Mouse (Mus musculus) heart, embryonic 13.5 days (tissue): ENCODE measurements around the gene Nr2c2ap. TPM values are rescaled to one million over a fixed set of nuclear protein-coding genes. Genes with fewer than 3 reads are reported as not detected.

Experiments used
- ATAC-seq: fragments of 200-750 bp; cut with Nextera tagmentation; 2 replicates; pipeline ENCODE4 v1.8.0; 2017; ENCODE audit warnings: moderate TSS enrichment; ENCODE audit not compliant: insufficient number of reproducible peaks, low FRiP score, low TSS enrichment; ENCODE audit errors: extremely low read depth
- H3K27ac ChIP-seq: fragments of 300-500 bp; sonication (generic); replicated peaks from 2 replicates; pipeline ENCODE4 v1.5.1; 2015; ENCODE audit warnings: moderate library complexity, mild to moderate bottlenecking, inconsistent platforms
- H3K27me3 ChIP-seq: fragments of 300-500 bp; sonication (generic); replicated peaks from 2 replicates; pipeline ENCODE4 v1.6.1; 2015; ENCODE audit warnings: mild to moderate bottlenecking, inconsistent platforms
- H3K36me3 ChIP-seq: fragments of 300-500 bp; sonication (generic); 2 replicates; pipeline ENCODE4 v1.6.1; 2015; ENCODE audit warnings: mild to moderate bottlenecking, inconsistent platforms
- H3K4me1 ChIP-seq: fragments of 300-500 bp; sonication (generic); 2 replicates; pipeline ENCODE4 v1.6.1; 2015; ENCODE audit warnings: inconsistent platforms
- H3K4me2 ChIP-seq: fragments of 300-500 bp; sonication (generic); 2 replicates; pipeline ENCODE4 v1.6.1; 2015; ENCODE audit warnings: inconsistent platforms, mild to moderate bottlenecking, moderate library complexity
- H3K4me3 ChIP-seq: fragments of 300-500 bp; sonication (generic); 2 replicates; pipeline ENCODE4 v1.5.1; 2015; ENCODE audit warnings: moderate library complexity, mild to moderate bottlenecking, inconsistent platforms
- H3K9ac ChIP-seq: fragments of 300-500 bp; sonication (generic); 2 replicates; pipeline ENCODE4 v1.6.1; 2015; ENCODE audit warnings: inconsistent platforms, mild to moderate bottlenecking, moderate library complexity
- H3K9me3 ChIP-seq: fragments of 300-500 bp; sonication (generic); 2 replicates; pipeline ENCODE4 v1.6.1; 2016; ENCODE audit warnings: inconsistent platforms
- WGBS: fragments of 180-500 bp; shearing (Covaris S2); methylation state at CpG from one replicate; pipeline ENCODE4 v1.1.7; 2015; ENCODE audit warnings: mixed read lengths; 5-methylcytosine and 5-hydroxymethylcytosine counted together
- polyA plus RNA-seq: library from polyadenylated mRNA; unstranded; fragments of >200 nt; fragmentation: Nextera tagmentation; extraction: Ambion mirVana; gene quantifications from 2 replicates; pipeline ENCODE4 v1.2.1, GENCODE M21; 2015

The Nr2c2ap gene
- polyA plus RNA-seq, 1 experiment from 2014 or later, result 30.5 TPM

- H3K4me3 ChIP-seq, result no peak overlapping the region
- no peak overlapping the region for H3K27ac ChIP-seq
- no peak for ATAC-seq
- H3K9me3 ChIP-seq, result no peaks in the 10 kb centered on the region
- peaks cover 38% of the 10 kb centered on the region for H3K4me1 ChIP-seq
- peaks cover 7% of the 10 kb centered on the region for H3K36me3 ChIP-seq
- WGBS, result 72% methylated on average over 3 of the region's 3 CpGs
- H3K27me3 ChIP-seq, result peaks cover 25% of the 10 kb centered on the region
- no peak overlapping the region for H3K9ac ChIP-seq
- no peak overlapping the region for H3K4me2 ChIP-seq
These were observed 39.6 kb downstream of the Nr2c2ap start for GRCm38 (mm10) chr8:70170748-70171147.

- Histone ChIP-seq H3K4me3 (no peak overlapping the region), H3K9ac (no peak overlapping the region), H3K9me3 (no peaks in the 10 kb centered on the region), H3K4me2 (peak overlapping the region; percentile 69; the same call in 1 of the 2 replicates), H3K36me3 (peaks cover 8% of the 10 kb centered on the region), H3K27me3 (peaks cover 20% of the 10 kb centered on the region), H3K27ac (0 out of 2 replicates have a peak overlapping the region, but pooled peaks have one; percentile 7), H3K4me1 (peaks cover 38% of the 10 kb centered on the region)
- 82% methylated on average over 7 of the region's 7 CpGs for WGBS
- ATAC-seq, result no peak
These were observed 40.1 kb downstream of the Nr2c2ap start for GRCm38 (mm10) chr8:70171240-70171639.

GRCm38 (mm10) chr8:70172043-70172681 is 41.0 kb downstream of the Nr2c2ap start, which contains the start of gene Tmem161a:
TSS of gene Tmem161a (plus strand) at chr8:70172356.
- peak within 1 kb of the TSS; percentile 69 for H3K4me2 ChIP-seq
- peak within 1 kb of the TSS; percentile 68 for H3K4me3 ChIP-seq
- peak within 1 kb of the TSS; percentile 75 for H3K27ac ChIP-seq
- H3K4me1 ChIP-seq, result peaks cover 31% of the 10 kb centered on the region
- H3K27me3 ChIP-seq, result peaks cover 12% of the 10 kb centered on the region
- peaks cover 15% of the 10 kb centered on the region for H3K36me3 ChIP-seq
- WGBS, result 2% methylated on average over 27 of the region's 27 CpGs
- H3K9me3 ChIP-seq, result no peaks in the 10 kb centered on the region
- peak within 1 kb of the TSS; percentile 89 for H3K9ac ChIP-seq
- peak; percentile 86 for ATAC-seq

- Histone ChIP-seq H3K36me3 (peaks cover 27% of the 10 kb centered on the region), H3K4me1 (peaks cover 30% of the 10 kb centered on the region), H3K4me3 (peak overlapping the region; percentile 68), H3K9ac (peak overlapping the region; percentile 89; the same call in 1 of the 2 replicates), H3K9me3 (no peaks in the 10 kb centered on the region), H3K4me2 (peak overlapping the region; percentile 69), H3K27ac (peak overlapping the region; percentile 82; the same call in 1 of the 2 replicates), H3K27me3 (peaks cover 2% of the 10 kb centered on the region)
- WGBS, result 66% methylated on average over 5 of the region's 5 CpGs
- no peak for ATAC-seq
These were observed 42.2 kb downstream of the Nr2c2ap start for GRCm38 (mm10) chr8:70173320-70173719.

DNA sequence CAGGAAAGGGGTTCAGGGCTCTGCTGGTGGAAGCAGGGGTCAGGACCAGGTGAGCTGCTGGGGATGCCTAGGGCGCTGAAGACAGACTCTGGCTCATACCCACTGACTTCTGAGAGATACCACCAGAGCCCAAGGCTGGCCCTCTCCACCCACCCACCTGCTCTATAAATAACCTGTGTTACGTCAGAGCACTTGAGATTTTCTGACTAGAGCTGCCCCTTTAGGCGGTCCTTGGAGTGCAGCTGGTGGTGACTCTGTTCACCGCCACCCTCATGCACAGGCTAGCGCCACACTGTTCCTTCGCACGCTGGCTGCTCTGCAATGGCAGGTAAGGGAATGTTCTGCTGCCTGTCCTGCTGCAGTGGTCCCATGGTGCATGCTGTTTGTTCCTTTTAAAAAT is 42.9 kb downstream of the Nr2c2ap start:
- Histone ChIP-seq H3K36me3 (peaks cover 35% of the 10 kb centered on the region), H3K4me3 (peak overlapping the region; percentile 39), H3K27ac (peak overlapping the region; percentile 82), H3K9me3 (no peaks in the 10 kb centered on the region), H3K4me2 (peak overlapping the region; percentile 66), H3K9ac (peak overlapping the region; percentile 71), H3K4me1 (peaks cover 30% of the 10 kb centered on the region), H3K27me3 (no peaks in the 10 kb centered on the region; the same call in 1 of the 2 replicates)
- no peak; the same call in 1 of the 2 replicates for ATAC-seq
- WGBS, result 43% methylated on average over 7 of the region's 7 CpGs

- Histone ChIP-seq H3K4me3 (no peak overlapping the region), H3K36me3 (peaks cover 73% of the 10 kb centered on the region), H3K4me2 (no peak overlapping the region), H3K4me1 (peaks cover 22% of the 10 kb centered on the region), H3K9me3 (no peaks in the 10 kb centered on the region), H3K27ac (no peak overlapping the region), H3K9ac (no peak overlapping the region), H3K27me3 (no peaks in the 10 kb centered on the region)
- ATAC-seq, result no peak
- WGBS, result 81% methylated on average over 2 of the region's 2 CpGs
These were observed 47.1 kb downstream of the Nr2c2ap start for GRCm38 (mm10) chr8:70178231-70178630.

DNA sequence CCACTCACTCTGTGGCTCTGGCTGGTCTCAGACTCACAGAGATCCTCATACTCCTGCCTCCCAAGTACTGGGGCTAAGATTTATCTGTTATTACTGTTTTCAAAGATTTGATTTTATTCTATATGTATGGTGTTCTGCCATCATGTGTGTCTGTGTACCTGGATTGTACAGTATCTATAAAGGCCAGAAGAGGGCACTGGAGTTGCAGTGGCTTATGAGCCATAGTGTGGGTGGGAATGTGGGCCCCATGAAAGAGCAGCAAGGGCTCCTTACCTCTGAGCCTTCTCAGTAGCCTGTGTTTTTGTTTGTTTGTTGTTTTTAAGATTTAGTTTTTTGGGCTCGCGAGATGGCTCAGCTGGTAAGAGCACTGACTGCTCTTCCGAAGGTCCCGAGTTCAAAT is 47.9 kb downstream of the Nr2c2ap start:
- H3K27me3 ChIP-seq, result no peaks in the 10 kb centered on the region
- peaks cover 13% of the 10 kb centered on the region for H3K4me1 ChIP-seq
- no peaks in the 10 kb centered on the region for H3K9me3 ChIP-seq
- H3K4me2 ChIP-seq, result no peak overlapping the region
- H3K4me3 ChIP-seq, result no peak overlapping the region
- H3K9ac ChIP-seq, result no peak overlapping the region
- peaks cover 80% of the 10 kb centered on the region for H3K36me3 ChIP-seq
- no peak overlapping the region for H3K27ac ChIP-seq
- WGBS, result 96% methylated on average over 4 of the region's 4 CpGs
- ATAC-seq, result no peak

GRCm38 (mm10) chr8:70181212-70181902 is 50.2 kb downstream of the Nr2c2ap start:
- Histone ChIP-seq H3K4me1 (peaks cover 4% of the 10 kb centered on the region), H3K4me3 (no peak overlapping the region), H3K27me3 (no peaks in the 10 kb centered on the region), H3K27ac (no peak overlapping the region), H3K4me2 (no peak overlapping the region), H3K36me3 (peaks cover 73% of the 10 kb centered on the region), H3K9me3 (no peaks in the 10 kb centered on the region), H3K9ac (peak overlapping the region; percentile 33; the same call in 1 of the 2 replicates)
- WGBS, result 71% methylated on average over 16 of the region's 16 CpGs
- no peak for ATAC-seq

DNA sequence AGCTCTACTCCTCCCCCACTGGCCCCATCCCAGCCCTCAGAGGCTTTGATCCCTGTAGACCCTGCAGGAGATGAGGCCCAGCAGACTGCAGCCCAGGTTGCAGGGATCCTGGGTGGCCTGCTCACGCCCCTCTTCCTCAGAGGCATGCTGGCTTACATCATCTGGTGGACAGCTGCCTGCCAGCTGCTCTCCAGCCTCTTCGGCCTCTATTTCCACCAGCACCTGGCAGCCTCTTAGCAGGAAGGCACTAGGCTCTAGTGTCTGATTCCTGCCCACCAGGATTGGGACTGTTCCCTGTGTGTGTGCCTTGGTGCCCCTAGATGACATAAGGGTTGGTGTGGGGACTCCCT is 50.7 kb downstream of the Nr2c2ap start:
- Histone ChIP-seq H3K4me3 (no peak overlapping the region), H3K4me2 (no peak overlapping the region), H3K9me3 (no peaks in the 10 kb centered on the region), H3K27ac (no peak overlapping the region), H3K4me1 (peaks cover 4% of the 10 kb centered on the region), H3K27me3 (no peaks in the 10 kb centered on the region), H3K36me3 (peaks cover 68% of the 10 kb centered on the region), H3K9ac (no peak overlapping the region; the same call in 1 of the 2 replicates)
- ATAC-seq, result no peak
- WGBS, result 37% methylated on average over 2 of the region's 2 CpGs

DNA sequence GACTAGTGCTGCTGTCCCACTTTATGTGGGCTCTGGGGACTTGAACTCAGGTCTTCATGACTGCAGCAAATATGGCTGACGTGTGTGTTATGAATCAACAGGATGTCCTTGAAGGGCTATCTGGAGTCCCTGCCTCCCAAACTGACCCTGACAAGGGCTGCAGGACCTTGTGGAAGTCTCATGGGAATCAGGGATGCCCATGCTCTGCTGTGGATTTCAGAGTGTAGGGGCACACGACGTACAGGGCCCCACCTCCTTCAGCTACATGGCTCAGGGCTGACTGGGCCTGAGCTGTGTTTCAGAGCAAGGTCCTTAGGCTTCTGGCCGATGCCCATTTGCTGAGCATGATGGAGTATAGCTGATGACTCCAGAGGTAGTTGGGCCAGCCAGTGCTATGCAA is 52.1 kb downstream of the Nr2c2ap start:
- Histone ChIP-seq H3K27ac (no peak overlapping the region), H3K4me1 (peaks cover 4% of the 10 kb centered on the region), H3K4me2 (no peak overlapping the region), H3K9ac (no peak overlapping the region), H3K36me3 (peaks cover 59% of the 10 kb centered on the region), H3K9me3 (no peaks in the 10 kb centered on the region), H3K4me3 (no peak overlapping the region), H3K27me3 (no peaks in the 10 kb centered on the region)
- ATAC-seq, result no peak
- WGBS, result 78% methylated on average over 4 of the region's 4 CpGs
